Mouse (Mus musculus) midbrain, embryonic 12.5 days (tissue): ENCODE measurements at regions not wholly inside any gene's neighbourhood (a gene's known extent, or its start where the extent isn't known, plus 50 kb on each side); places are given as distances from the start of the nearest gene placed in this dataset.

Experiments
- ATAC-seq: fragments of 200-750 bp; cut with Nextera tagmentation; 2 replicates; pipeline ENCODE4 v1.8.0; 2017; ENCODE audit warnings: low read depth, moderate TSS enrichment, moderate library complexity; ENCODE audit not compliant: low FRiP score
- H3K27ac ChIP-seq: fragments of 300-500 bp; sonication (generic); replicated peaks from 2 replicates; pipeline ENCODE4 v1.5.1; 2016; ENCODE audit warnings: mild to moderate bottlenecking
- H3K27me3 ChIP-seq: fragments of 300-500 bp; sonication (generic); 2 replicates; pipeline ENCODE4 v1.6.1; 2016; ENCODE audit warnings: mild to moderate bottlenecking
- H3K36me3 ChIP-seq: fragments of 300-500 bp; sonication (generic); 2 replicates; pipeline ENCODE4 v1.6.1; 2016
- H3K4me1 ChIP-seq: fragments of 300-500 bp; sonication (generic); 2 replicates; pipeline ENCODE4 v1.6.1; 2016
- H3K4me2 ChIP-seq: fragments of 300-500 bp; sonication (generic); replicated peaks from 2 replicates; pipeline ENCODE4 v1.6.1; 2016; ENCODE audit warnings: mild to moderate bottlenecking, moderate library complexity
- H3K4me3 ChIP-seq: fragments of 300-500 bp; sonication (generic); 2 replicates; pipeline ENCODE4 v1.5.1; 2016; ENCODE audit warnings: mild to moderate bottlenecking
- H3K9ac ChIP-seq: fragments of 300-500 bp; sonication (generic); replicated peaks from 2 replicates; pipeline ENCODE4 v1.6.1; 2016; ENCODE audit warnings: mild to moderate bottlenecking, moderate library complexity
- H3K9me3 ChIP-seq: fragments of 300-500 bp; sonication (generic); 2 replicates; pipeline ENCODE4 v1.6.1; 2016; ENCODE audit warnings: mild to moderate bottlenecking
- WGBS: fragments of 180-500 bp; shearing (Covaris S2); methylation state at CpG from one replicate; pipeline ENCODE4 v1.1.7; 2016; 5-methylcytosine and 5-hydroxymethylcytosine counted together

DNA sequence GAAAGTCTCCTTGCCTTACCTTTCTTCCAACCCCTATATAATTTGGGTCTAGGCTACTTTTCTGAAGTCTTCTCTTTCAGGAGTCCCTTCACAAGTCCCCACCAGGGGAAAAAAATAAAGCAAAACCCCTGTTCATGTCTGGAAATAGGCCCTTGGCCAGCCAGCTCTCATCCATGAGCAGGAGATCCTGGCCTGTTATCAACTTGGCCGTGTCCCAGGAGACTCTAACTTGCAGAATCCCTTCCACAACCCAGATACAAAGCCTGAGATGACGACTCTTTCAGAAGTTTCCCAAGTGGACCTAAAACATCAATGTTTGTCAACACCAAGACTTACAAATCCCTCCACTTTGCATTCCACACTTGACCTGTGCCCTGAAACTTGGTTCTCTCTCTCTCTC is 64.6 kb upstream of the Ankrd55 start:
- no peak for ATAC-seq
- Histone ChIP-seq H3K27me3 (no peaks in the 10 kb centered on the region), H3K4me3 (no peak overlapping the region), H3K36me3 (no peaks in the 10 kb centered on the region), H3K27ac (no peak overlapping the region), H3K4me2 (no peak overlapping the region), H3K9me3 (no peaks in the 10 kb centered on the region), H3K4me1 (no peaks in the 10 kb centered on the region), H3K9ac (no peak overlapping the region)
- WGBS, result 87% methylated on average over 2 of the region's 2 CpGs

DNA sequence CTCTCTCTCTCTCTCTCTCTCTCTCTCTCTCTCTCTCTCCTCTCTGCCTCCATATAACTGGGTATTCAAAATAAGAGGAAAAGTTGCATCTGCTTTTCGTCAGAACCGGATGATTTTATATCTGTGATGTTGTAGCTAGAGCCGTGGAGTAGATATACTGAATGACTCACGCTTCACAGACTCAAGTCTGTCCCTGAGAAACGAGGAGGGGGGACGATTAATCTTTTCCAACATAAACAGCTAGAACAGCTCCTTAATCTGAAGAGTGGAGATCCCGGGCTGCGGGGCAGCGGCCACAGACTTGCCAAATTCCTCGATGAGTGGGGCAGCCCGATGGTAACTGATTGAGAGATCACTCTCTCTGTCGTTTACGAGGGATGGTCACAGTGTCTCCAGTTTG is 60.5 kb upstream of the Ankrd55 start:
- WGBS, result 83% methylated on average over 13 of the region's 13 CpGs
- Histone ChIP-seq H3K9ac (no peak overlapping the region), H3K9me3 (no peaks in the 10 kb centered on the region), H3K4me1 (no peaks in the 10 kb centered on the region), H3K27ac (no peak overlapping the region), H3K4me3 (no peak overlapping the region), H3K4me2 (no peak overlapping the region), H3K36me3 (no peaks in the 10 kb centered on the region), H3K27me3 (peaks cover 3% of the 10 kb centered on the region; the same call in 1 of the 2 replicates)
- ATAC-seq, result no peak

DNA sequence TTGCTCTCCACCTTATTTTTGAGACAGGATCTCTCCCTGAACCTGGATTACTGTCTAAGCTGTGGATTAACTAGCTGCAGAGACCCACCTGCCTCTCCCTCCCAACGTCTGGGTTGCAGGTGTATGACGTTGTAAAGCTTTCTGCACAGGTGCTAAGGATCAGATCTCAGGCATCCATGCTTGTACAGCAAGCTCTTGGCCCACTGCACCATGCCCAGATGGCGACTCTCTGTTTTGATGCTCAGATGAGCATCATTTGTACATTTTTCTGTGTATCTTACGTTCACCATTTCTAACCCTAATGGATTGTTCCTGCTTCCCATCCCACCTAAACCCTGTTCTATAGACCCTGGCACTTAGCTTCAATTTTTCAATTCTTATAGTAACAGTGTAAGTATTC is 59.4 kb upstream of the Ankrd55 start:
- 81% methylated on average over 4 of the region's 4 CpGs for WGBS

DNA sequence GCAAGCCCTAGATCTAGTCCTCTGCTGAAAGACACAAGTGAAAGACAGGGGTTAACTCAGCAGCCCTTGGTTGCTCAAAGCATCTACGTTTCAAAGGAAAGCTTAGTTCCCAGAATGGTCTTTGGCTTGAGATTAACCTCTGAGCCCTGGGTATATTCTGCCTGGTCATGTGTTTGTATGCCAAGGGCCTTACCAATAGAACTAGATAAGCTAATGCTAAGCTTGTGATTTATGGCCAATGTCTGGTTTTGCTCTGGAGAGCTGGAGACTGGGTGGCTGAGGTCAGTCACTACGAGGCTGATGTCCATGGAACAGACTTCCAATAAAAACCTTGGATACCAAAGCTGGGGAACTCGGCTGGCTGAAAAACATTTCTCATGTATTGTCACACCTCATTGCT is 58.1 kb upstream of the Ankrd55 start:
- ATAC-seq, result no peak
- Histone ChIP-seq H3K4me1 (no peaks in the 10 kb centered on the region), H3K4me3 (no peak overlapping the region), H3K9ac (no peak overlapping the region), H3K27ac (no peak overlapping the region), H3K27me3 (peaks cover 4% of the 10 kb centered on the region; the same call in 1 of the 2 replicates), H3K36me3 (no peaks in the 10 kb centered on the region), H3K4me2 (no peak overlapping the region), H3K9me3 (peaks cover 2% of the 10 kb centered on the region)
- 60% methylated on average over 3 of the region's 3 CpGs for WGBS

More for the DNA sequence above, 59.4 kb upstream of the Ankrd55 start:
- H3K36me3 ChIP-seq, result no peaks in the 10 kb centered on the region
- no peak for ATAC-seq
- no peak overlapping the region for H3K4me2 ChIP-seq
- H3K27me3 ChIP-seq, result peaks cover 4% of the 10 kb centered on the region; the same call in 1 of the 2 replicates
- no peak overlapping the region for H3K27ac ChIP-seq
- no peak overlapping the region for H3K4me3 ChIP-seq
- H3K9ac ChIP-seq, result no peak overlapping the region
- H3K9me3 ChIP-seq, result no peaks in the 10 kb centered on the region
- no peaks in the 10 kb centered on the region for H3K4me1 ChIP-seq

DNA sequence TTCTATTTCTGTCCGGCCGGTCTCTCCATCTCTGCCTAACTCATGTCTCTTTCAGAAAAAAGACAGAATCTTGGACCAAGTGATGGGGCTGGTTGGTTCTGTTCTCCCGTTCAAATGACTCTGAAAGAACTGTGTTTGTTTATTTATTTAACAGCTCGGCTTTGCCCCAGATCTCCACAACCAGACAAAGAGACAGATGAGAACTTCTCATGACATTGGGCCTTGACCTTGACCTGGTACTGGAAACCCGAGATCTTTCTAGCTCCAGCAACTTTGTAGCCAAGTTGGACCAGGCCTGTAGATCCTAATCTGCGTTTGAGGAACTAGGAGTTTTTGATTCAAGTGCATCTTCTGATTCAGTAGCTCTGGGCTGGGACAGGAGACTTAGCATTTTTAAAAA is 53.6 kb upstream of the Ankrd55 start:
- H3K4me3 ChIP-seq, result no peak overlapping the region
- H3K36me3 ChIP-seq, result no peaks in the 10 kb centered on the region
- H3K4me2 ChIP-seq, result no peak overlapping the region
- peaks cover 4% of the 10 kb centered on the region for H3K9me3 ChIP-seq
- no peak for ATAC-seq
- no peak overlapping the region for H3K27ac ChIP-seq
- H3K9ac ChIP-seq, result no peak overlapping the region
- H3K27me3 ChIP-seq, result peaks cover 37% of the 10 kb centered on the region
- H3K4me1 ChIP-seq, result no peaks in the 10 kb centered on the region; the same call in 1 of the 2 replicates
- WGBS, result 87% methylated on average over 6 of the region's 6 CpGs

DNA sequence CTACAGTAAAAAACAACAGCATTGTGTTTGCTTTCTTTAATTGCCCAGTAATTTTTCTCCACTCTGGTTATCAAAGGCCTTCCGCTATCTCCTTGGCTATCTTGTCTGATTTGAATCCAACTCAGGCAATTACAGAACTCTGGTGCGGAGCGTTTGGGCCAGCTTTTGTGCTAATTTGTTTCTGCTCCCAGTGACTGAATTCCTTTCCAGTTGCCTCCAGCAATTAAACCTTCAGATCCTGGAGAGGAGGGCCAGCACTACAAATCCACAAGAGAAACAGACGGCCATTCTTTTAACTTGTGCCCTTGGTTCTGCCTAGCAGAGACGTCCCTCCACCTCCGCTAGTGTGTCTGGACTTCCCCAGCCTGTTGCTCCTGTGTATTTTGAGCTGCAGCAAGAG is 51.3 kb upstream of the Ankrd55 start:
- peaks cover 48% of the 10 kb centered on the region for H3K27me3 ChIP-seq
- no peak overlapping the region for H3K4me2 ChIP-seq
- no peaks in the 10 kb centered on the region for H3K36me3 ChIP-seq
- H3K4me3 ChIP-seq, result no peak overlapping the region
- peaks cover 4% of the 10 kb centered on the region for H3K9me3 ChIP-seq
- H3K9ac ChIP-seq, result no peak overlapping the region
- H3K4me1 ChIP-seq, result peaks cover 8% of the 10 kb centered on the region; the same call in 1 of the 2 replicates
- H3K27ac ChIP-seq, result no peak overlapping the region
- 67% methylated on average over 6 of the region's 6 CpGs for WGBS
- ATAC-seq, result no peak

DNA sequence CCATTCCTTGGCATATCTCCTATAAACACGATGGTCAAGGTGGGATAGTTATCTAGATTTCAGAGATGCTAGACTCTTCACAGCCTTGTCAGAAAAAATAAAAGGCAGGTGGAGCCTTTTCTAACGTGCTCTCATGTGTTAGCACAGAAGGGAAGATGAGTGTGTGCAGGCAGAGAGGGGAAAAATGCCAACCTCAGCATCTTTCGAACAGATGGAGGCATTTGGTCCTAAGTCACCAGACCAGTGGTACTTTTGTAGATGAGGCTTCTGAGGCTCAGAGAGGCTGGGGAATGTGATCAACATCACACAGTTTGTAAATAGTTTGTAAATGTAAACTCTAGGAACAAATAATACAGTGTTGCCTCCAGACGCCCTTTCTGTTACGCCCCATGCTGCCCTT is 50.9 kb upstream of the Ankrd55 start:
- ATAC-seq, result no peak

DNA sequence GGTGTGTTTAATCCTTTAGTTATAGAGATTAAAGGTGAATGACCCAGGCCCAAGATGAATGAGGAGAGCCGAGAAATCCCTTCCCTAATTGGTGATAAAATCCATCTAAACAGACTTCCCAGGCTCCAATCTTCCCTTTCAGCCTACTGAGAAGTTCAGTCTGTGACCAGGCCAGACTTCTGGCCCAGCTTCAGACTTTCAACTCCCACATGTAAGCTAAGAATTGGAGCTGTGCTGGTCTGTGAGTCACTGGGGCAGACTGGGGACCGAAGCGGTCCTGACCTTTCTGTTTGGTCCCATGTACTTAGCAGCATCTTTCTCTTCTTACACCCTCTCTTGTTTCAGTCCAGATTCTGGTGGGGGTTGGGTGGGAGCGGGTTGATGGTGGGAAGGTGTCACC is 50.3 kb upstream of the Ankrd55 start:
- Histone ChIP-seq H3K27me3 (peaks cover 46% of the 10 kb centered on the region), H3K9ac (no peak overlapping the region), H3K4me3 (no peak overlapping the region), H3K9me3 (peaks cover 4% of the 10 kb centered on the region), H3K4me1 (peaks cover 9% of the 10 kb centered on the region; the same call in 1 of the 2 replicates), H3K36me3 (no peaks in the 10 kb centered on the region), H3K27ac (no peak overlapping the region), H3K4me2 (no peak overlapping the region)
- WGBS, result 61% methylated on average over 4 of the region's 4 CpGs
- no peak for ATAC-seq

More for the DNA sequence above, 50.9 kb upstream of the Ankrd55 start:
- Histone ChIP-seq H3K27me3 (peaks cover 50% of the 10 kb centered on the region), H3K4me2 (no peak overlapping the region), H3K4me3 (no peak overlapping the region), H3K4me1 (peaks cover 9% of the 10 kb centered on the region; the same call in 1 of the 2 replicates), H3K9ac (no peak overlapping the region), H3K9me3 (peaks cover 4% of the 10 kb centered on the region), H3K36me3 (no peaks in the 10 kb centered on the region), H3K27ac (no peak overlapping the region)
- WGBS, result 74% methylated on average over 5 of the region's 5 CpGs
